Comparison of ENCODE assay signal across 9 mouse cellular contexts in the genomic region with DNA sequence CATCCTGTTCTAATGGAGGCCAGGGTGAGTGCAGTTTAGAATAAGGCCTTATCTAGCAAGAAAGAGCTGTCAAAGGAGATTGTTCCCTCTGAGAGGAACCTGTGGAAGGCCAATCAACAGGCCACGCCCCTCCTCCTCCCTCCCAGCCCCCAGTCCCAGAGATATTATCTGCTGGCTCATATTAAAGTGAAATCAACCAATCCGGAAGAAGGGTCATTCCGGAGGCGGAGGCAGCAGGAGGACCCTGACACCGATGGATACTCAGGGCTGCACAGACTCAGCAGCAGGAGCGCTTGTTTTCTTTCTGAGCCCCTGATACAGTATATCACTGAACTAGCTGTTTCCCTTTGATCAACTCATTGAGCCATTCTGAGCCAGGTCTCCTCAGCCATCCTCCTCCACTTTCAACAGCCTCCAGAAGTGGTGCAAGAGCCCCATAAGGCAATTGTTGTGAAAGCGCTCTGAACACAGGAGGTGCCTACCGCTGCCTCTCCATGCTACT. TPM values are rescaled to one million over a fixed set of nuclear protein-coding genes. Genes with fewer than 3 reads are reported as not detected.
DNase-seq lines count a peak whose midpoint lies in the region; ATAC-seq and TF ChIP-seq lines count a peak whose summit lies in the region.
"Had no signal": no experiment of that assay in that cellular context is flagged by ENCODE, and none has a peak within 500 bp of the region (broad histone marks: within the 10 kb centered on the region; RNA-seq: fewer than 3 reads in every experiment).

No protein-coding gene starts in this region.

- 18% methylated on average over 8 of the region's 8 CpGs for WGBS in heart, embryonic 14.5 days
- 28% methylated on average over 8 of the region's 8 CpGs for WGBS in hindbrain, embryonic 12.5 days
- 3% methylated on average over 8 of the region's 8 CpGs for WGBS in liver, embryonic 13.5 days (ENCODE audit: insufficient replicate concordance)
- WGBS in midbrain, postnatal 0 days = 20% methylated on average over 8 of the region's 8 CpGs

- no peaks in the 10 kb centered on the region for H3K27me3 ChIP-seq in heart, embryonic 14.5 days (ENCODE audit: control insufficient read depth, insufficient read depth, low read length)
- no peaks in the 10 kb centered on the region for H3K27me3 ChIP-seq in hindbrain, embryonic 12.5 days
- no peaks in the 10 kb centered on the region for H3K27me3 ChIP-seq in liver, embryonic 13.5 days
- no peaks in the 10 kb centered on the region for H3K27me3 ChIP-seq in midbrain, postnatal 0 days (ENCODE audit: insufficient read depth, low read length)

- no peaks in the 10 kb centered on the region for H3K36me3 ChIP-seq in heart, embryonic 14.5 days (ENCODE audit: control insufficient read depth, insufficient read depth, low read length)
- no peaks in the 10 kb centered on the region for H3K36me3 ChIP-seq in hindbrain, embryonic 12.5 days
- no peaks in the 10 kb centered on the region for H3K36me3 ChIP-seq in liver, embryonic 13.5 days
- no peaks in the 10 kb centered on the region for H3K36me3 ChIP-seq in midbrain, postnatal 0 days (ENCODE audit: insufficient read depth, low read length)

- peak overlapping the region; percentile 92 for H3K4me2 ChIP-seq in heart, embryonic 14.5 days (ENCODE audit: low read length)
- peak overlapping the region; percentile 80 for H3K4me2 ChIP-seq in hindbrain, embryonic 12.5 days (replicated peaks)
- peak overlapping the region; percentile 96 for H3K4me2 ChIP-seq in liver, embryonic 13.5 days
- peak overlapping the region; percentile 78 for H3K4me2 ChIP-seq in midbrain, postnatal 0 days (ENCODE audit: low read depth, low read length, poor library complexity, severe bottlenecking)

- H3K9ac ChIP-seq in heart, embryonic 14.5 days (ENCODE audit: low read length) = no peak overlapping the region
- H3K9ac ChIP-seq in hindbrain, embryonic 12.5 days = 0 out of 2 replicates have a peak overlapping the region, but pooled peaks have one; percentile 23
- H3K9ac ChIP-seq in liver, embryonic 13.5 days = peak overlapping the region; percentile 93
- H3K9ac ChIP-seq in midbrain, postnatal 0 days (replicated peaks; ENCODE audit: low read length, poor library complexity, severe bottlenecking) = peak overlapping the region; percentile 71

- ATAC-seq in heart, embryonic 14.5 days (ENCODE audit: insufficient number of reproducible peaks, insufficient read depth, low FRiP score, low read depth) = no peak
- ATAC-seq in hindbrain, embryonic 12.5 days (ENCODE audit: low FRiP score) = no peak
- ATAC-seq in liver, embryonic 13.5 days (ENCODE audit: low read depth) = peak; percentile 30
- ATAC-seq in midbrain, postnatal 0 days (ENCODE audit: low FRiP score) = no peak

- peaks cover 5 to 16% of the 10 kb centered on the region in 2 experiments; a peak in 3 of 4 replicates for H3K4me1 ChIP-seq in heart, embryonic 14.5 days (ENCODE audit: control insufficient read depth in 2 of 2, insufficient read depth in 2 of 2, low read length in 2 of 2)
- H3K4me1 ChIP-seq in hindbrain, embryonic 12.5 days = peaks cover 54% of the 10 kb centered on the region
- peaks cover 78% of the 10 kb centered on the region for H3K4me1 ChIP-seq in liver, embryonic 13.5 days (replicated peaks)
- H3K4me1 ChIP-seq in midbrain, postnatal 0 days (ENCODE audit: insufficient read depth, low read length) = peaks cover 22% of the 10 kb centered on the region

- H3K27ac ChIP-seq in heart, embryonic 14.5 days (replicated peaks in 1 of 2; ENCODE audit: control insufficient read depth in 1 of 2, insufficient read depth in 1 of 2, low read depth in 2 of 2, low read length in 2 of 2) = no peak overlapping the region
- H3K27ac ChIP-seq in hindbrain, embryonic 12.5 days = no peak overlapping the region
- H3K27ac ChIP-seq in liver, embryonic 13.5 days = peak overlapping the region; percentile 88
- H3K27ac ChIP-seq in midbrain, postnatal 0 days (ENCODE audit: low read depth, low read length) = no peak overlapping the region

- no peaks in the 10 kb centered on the region for H3K9me3 ChIP-seq in heart, embryonic 14.5 days (ENCODE audit: control insufficient read depth, low read length)
- H3K9me3 ChIP-seq in hindbrain, embryonic 12.5 days (replicated peaks) = no peaks in the 10 kb centered on the region
- no peaks in the 10 kb centered on the region for H3K9me3 ChIP-seq in liver, embryonic 13.5 days (replicated peaks)
- no peaks in the 10 kb centered on the region for H3K9me3 ChIP-seq in midbrain, postnatal 0 days (ENCODE audit: low read length)

- DNase-seq in heart, postnatal 4 days = no peak
- DNase-seq in cerebellum, postnatal 25 days = peak; percentile 49 to 53
- DNase-seq in liver, embryonic 13.5 days = peak; percentile 71
- peak; percentile 53 for DNase-seq in midbrain, postnatal 0 days (ENCODE audit: low spot score)
- DNase-seq in frontal cortex, adult 2 months (ENCODE audit: extremely low spot score in 1 of 2, low spot score in 1 of 2) = no peak
- no peak for DNase-seq in urinary bladder, adult 2 months (ENCODE audit: low spot score)

- TF ChIP-seq CTCF in midbrain, postnatal 0 days (IDR thresholded peaks at IDR 0.05) = no peak

- H3K4me3 ChIP-seq in heart, embryonic 14.5 days (ENCODE audit: control insufficient read depth in 1 of 2, insufficient read depth in 1 of 2, low read depth in 1 of 2, low read length in 2 of 2) = 0 out of 4 replicates have a peak overlapping the region, but pooled peaks have one; percentile 13 to 83
- peak overlapping the region; percentile 83 for H3K4me3 ChIP-seq in hindbrain, embryonic 12.5 days
- peak overlapping the region; percentile 88 for H3K4me3 ChIP-seq in liver, embryonic 13.5 days (replicated peaks)
- H3K4me3 ChIP-seq in midbrain, postnatal 0 days (ENCODE audit: low read depth, low read length) = peak overlapping the region; percentile 62
- H3K4me3 ChIP-seq: myocyte had no signal

RNA-seq across cellular contexts. Expression of gene Atp8a1, which starts 2.0 kb away (rescaled TPM):
- 6.2 and 8.9 TPM in 2 replicates for polyA plus RNA-seq in heart, embryonic 14.5 days (2014; fragmentation: Nextera tagmentation; extraction: Ambion mirVana)
- 10 to 100 TPM; 16.3 to 19.4 TPM for total RNA-seq in heart, postnatal 4 days (2021)
- polyA plus RNA-seq in hindbrain, embryonic 12.5 days (2016; fragmentation: Nextera tagmentation; extraction: Ambion mirVana) = 34.0 and 37.3 TPM in 2 replicates
- 45.2 and 47.2 TPM in 2 replicates for polyA plus RNA-seq in liver, embryonic 13.5 days (2015; fragmentation: Nextera tagmentation; extraction: Ambion mirVana)
- total RNA-seq in midbrain, postnatal 0 days (2014; rRNA removed) = 95.7 and 104 TPM in 2 replicates
- polyA plus RNA-seq in midbrain, postnatal 0 days (2015; fragmentation: Nextera tagmentation; extraction: Ambion mirVana) = 35.5 and 42.9 TPM in 2 replicates
- polyA plus RNA-seq in frontal cortex, adult 2 months (2012; rRNA removed) = 56.3 and 66.2 TPM in 2 replicates
- 6.0 and 6.7 TPM in 2 replicates for polyA plus RNA-seq in urinary bladder, adult 2 months (2012; rRNA removed)

Comparison
In these comparisons a context has a peak if more than half of its experiments do, and no peak if none do; other contexts are left out.
1. DNase-seq: peak in cerebellum, postnatal 25 days (2 of 2), liver, embryonic 13.5 days (single experiment) and midbrain, postnatal 0 days (single experiment); none in heart, postnatal 4 days (single experiment), frontal cortex, adult 2 months (0 of 2) and urinary bladder, adult 2 months (single experiment).
2. Peak in every context shown above with its lines, with median percentiles within 50 percentile points of each other: H3K4me2 ChIP-seq and H3K4me3 ChIP-seq.